Mouse (Mus musculus): ENCODE results near the gene Tmem140. TPM values are rescaled to one million over a fixed set of nuclear protein-coding genes. Genes with fewer than 3 reads are reported as not detected.

Tmem140 gene
- polyA plus RNA-seq, 1 experiment from 2014 or later = 0.65 TPM

Other genes with a start within 250 kb of the Tmem140 start
- gene Agbl3, start 82.7 kb upstream of the Tmem140 start, polyA plus RNA-seq (2014; fragmentation: Nextera tagmentation; extraction: Ambion mirVana) = 8.2 and 9.7 TPM in 2 replicates
- gene Cyren, start 14.9 kb downstream of the Tmem140 start, polyA plus RNA-seq (2014; fragmentation: Nextera tagmentation; extraction: Ambion mirVana) = 7.9 and 8.0 TPM in 2 replicates
- gene Wdr91, start 47.7 kb downstream of the Tmem140 start, polyA plus RNA-seq (2014; fragmentation: Nextera tagmentation; extraction: Ambion mirVana) = 11.0 and 12.0 TPM in 2 replicates
- not detected in 2 replicates for gene Stra8, start 57.0 kb downstream of the Tmem140 start, polyA plus RNA-seq (2014; fragmentation: Nextera tagmentation; extraction: Ambion mirVana)
- 0.55 and 0.61 TPM in 2 replicates for gene Slc23a4, start 125.3 kb downstream of the Tmem140 start, polyA plus RNA-seq (2014; fragmentation: Nextera tagmentation; extraction: Ambion mirVana)